Mouse (Mus musculus): ENCODE data around the gene Kazn.

- peak; percentile 96 for TF ChIP-seq CTCF (IDR thresholded peaks at IDR 0.05; ENCODE audit: low read depth)
- no peak for TF ChIP-seq EP300 (IDR thresholded peaks at IDR 0.05; ENCODE audit: low read depth)
Measured at GRCm38 (mm10) chr4:142248426-142248825, 9.2 kb upstream of the Kazn start.

Measured in liver, postnatal 0 days (tissue).